Mouse (Mus musculus): ENCODE measurements around the gene Nup88. TPM values are rescaled to one million over a fixed set of nuclear protein-coding genes. Genes with fewer than 3 reads are reported as not detected.
"Not testable (repeated sequence)": the region's sequence is repeated elsewhere in the genome, so short reads cannot be mapped to it uniquely, and the experiment has no call there.

Gene Nup88
- polyA plus RNA-seq, 1 experiment from 2014 or later: 110 TPM

GRCm38 (mm10) chr11:70906681-70907080 lies 63.1 kb downstream of the Nup88 start:
- no peak for ATAC-seq (replicated peaks; ENCODE audit: low FRiP score, low TSS enrichment, low read depth)
- Histone ChIP-seq H3K9me3 (ENCODE audit: control insufficient read depth, low read length) (no peaks in the 10 kb centered on the region), H3K4me3 (ENCODE audit: low read depth, low read length) (no peak overlapping the region), H3K4me2 (ENCODE audit: low read length) (no peak overlapping the region), H3K4me1 (replicated peaks; ENCODE audit: control insufficient read depth, insufficient read depth, low read length) (no peaks in the 10 kb centered on the region), H3K9ac (ENCODE audit: low read length) (no peak overlapping the region), H3K36me3 (ENCODE audit: control insufficient read depth, insufficient read depth, low read length) (peaks cover 53% of the 10 kb centered on the region), H3K27ac (ENCODE audit: low read depth) (no peak overlapping the region), H3K27me3 (replicated peaks; ENCODE audit: control insufficient read depth, insufficient read depth, low read length) (no peaks in the 10 kb centered on the region)
- DNase-seq (ENCODE audit: low spot score): no peak
- WGBS: 90% methylated on average over 3 of the region's 3 CpGs

- H3K4me3 ChIP-seq (ENCODE audit: low read depth, low read length); H3K9me3 ChIP-seq (ENCODE audit: control insufficient read depth, low read length); H3K27ac ChIP-seq (ENCODE audit: low read depth); ATAC-seq (replicated peaks; ENCODE audit: low FRiP score, low TSS enrichment, low read depth); H3K27me3 ChIP-seq (replicated peaks; ENCODE audit: control insufficient read depth, insufficient read depth, low read length); H3K4me2 ChIP-seq (ENCODE audit: low read length); DNase-seq (ENCODE audit: low spot score); H3K4me1 ChIP-seq (replicated peaks; ENCODE audit: control insufficient read depth, insufficient read depth, low read length); H3K9ac ChIP-seq (ENCODE audit: low read length): not testable (repeated sequence)
- H3K36me3 ChIP-seq (ENCODE audit: control insufficient read depth, insufficient read depth, low read length): peaks cover 40% of the 10 kb centered on the region
- 95% methylated on average over 5 of the region's 5 CpGs for WGBS
Measured at GRCm38 (mm10) chr11:70898182-70898581, 71.6 kb downstream of the Nup88 start.

GRCm38 (mm10) chr11:70897680-70898079 lies 72.1 kb downstream of the Nup88 start:
- Histone ChIP-seq H3K4me2 (ENCODE audit: low read length) (no peak overlapping the region), H3K27me3 (replicated peaks; ENCODE audit: control insufficient read depth, insufficient read depth, low read length) (no peaks in the 10 kb centered on the region), H3K4me3 (ENCODE audit: low read depth, low read length) (no peak overlapping the region), H3K27ac (ENCODE audit: low read depth) (no peak overlapping the region), H3K4me1 (replicated peaks; ENCODE audit: control insufficient read depth, insufficient read depth, low read length) (no peaks in the 10 kb centered on the region), H3K36me3 (ENCODE audit: control insufficient read depth, insufficient read depth, low read length) (peaks cover 36% of the 10 kb centered on the region), H3K9ac (ENCODE audit: low read length) (no peak overlapping the region), H3K9me3 (ENCODE audit: control insufficient read depth, low read length) (no peaks in the 10 kb centered on the region)
- ATAC-seq (replicated peaks; ENCODE audit: low FRiP score, low TSS enrichment, low read depth) (no peak), DNase-seq (ENCODE audit: low spot score) (no peak)
- 93% methylated on average over 3 of the region's 3 CpGs for WGBS

Other genes with a start within 250 kb of the Nup88 start
- gene Zfp3, start 205.8 kb downstream of the Nup88 start, polyA plus RNA-seq (2014; fragmentation: Nextera tagmentation; extraction: Ambion mirVana): 6.1 and 6.2 TPM in 2 replicates
- gene Scimp, start 157.4 kb downstream of the Nup88 start, polyA plus RNA-seq (2014; fragmentation: Nextera tagmentation; extraction: Ambion mirVana): 0.40 and 0.45 TPM in 2 replicates
- 30.5 and 32.9 TPM in 2 replicates for gene Rabep1, start 125.2 kb downstream of the Nup88 start, polyA plus RNA-seq (2014; fragmentation: Nextera tagmentation; extraction: Ambion mirVana)
- gene Rpain, start 240 bp upstream of the Nup88 start, polyA plus RNA-seq (2014; fragmentation: Nextera tagmentation; extraction: Ambion mirVana): 77.4 and 89.6 TPM in 2 replicates
- 317 and 333 TPM in 2 replicates for gene C1qbp, start 13.1 kb upstream of the Nup88 start, polyA plus RNA-seq (2014; fragmentation: Nextera tagmentation; extraction: Ambion mirVana)
- 23.0 and 24.4 TPM in 2 replicates for gene Dhx33, start 34.5 kb upstream of the Nup88 start, polyA plus RNA-seq (2014; fragmentation: Nextera tagmentation; extraction: Ambion mirVana)
- 28.5 and 32.0 TPM in 2 replicates for gene Mis12, start 49.6 kb upstream of the Nup88 start, polyA plus RNA-seq (2014; fragmentation: Nextera tagmentation; extraction: Ambion mirVana)
- 41.7 and 42.9 TPM in 2 replicates for gene Derl2, start 49.9 kb upstream of the Nup88 start, polyA plus RNA-seq (2014; fragmentation: Nextera tagmentation; extraction: Ambion mirVana)
- 44.1 and 50.1 TPM in 2 replicates for gene 6330403K07Rik, start 63.5 kb upstream of the Nup88 start, polyA plus RNA-seq (2014; fragmentation: Nextera tagmentation; extraction: Ambion mirVana)
- gene Nlrp1a, start 174.7 kb upstream of the Nup88 start, polyA plus RNA-seq (2014; fragmentation: Nextera tagmentation; extraction: Ambion mirVana): 0.18 and 0.27 TPM in 2 replicates

All from intestine, embryonic 14.5 days (tissue).